Mouse (Mus musculus) frontal cortex, postnatal 10 days (tissue): ENCODE data around the gene Pik3cb.

Experiments
- DNase-seq, 2 experiments: peaks; one replicate each; pipeline ENCODE4 v3.0.0; 2022; ENCODE audit warnings: low spot score in 2 of 2, mixed read lengths in 1 of 2

The Pik3cb gene

DNA sequence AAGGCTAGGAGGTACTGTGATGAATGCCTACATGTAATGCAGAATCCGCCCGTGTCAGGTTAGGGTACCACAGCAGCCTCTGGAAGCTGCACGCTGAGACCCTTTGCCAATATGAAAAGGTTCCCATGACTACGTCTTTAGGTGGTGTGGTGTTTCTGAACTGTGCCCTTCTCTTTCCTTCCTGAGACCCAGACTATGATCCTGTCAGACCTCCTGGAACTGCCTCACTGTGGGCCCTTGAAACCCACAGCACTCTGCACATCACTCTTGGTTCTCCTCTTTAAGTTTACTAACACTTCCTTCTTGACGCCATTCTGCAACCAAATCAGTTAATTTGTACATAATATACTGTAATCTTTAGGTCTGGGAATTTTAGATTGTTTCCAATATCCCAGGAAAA is 58.7 kb downstream of the Pik3cb start:
- no peak for DNase-seq

- DNase-seq: no peak
Measured at GRCm38 (mm10) chr9:99081308-99081707, 59.1 kb downstream of the Pik3cb start.

DNA sequence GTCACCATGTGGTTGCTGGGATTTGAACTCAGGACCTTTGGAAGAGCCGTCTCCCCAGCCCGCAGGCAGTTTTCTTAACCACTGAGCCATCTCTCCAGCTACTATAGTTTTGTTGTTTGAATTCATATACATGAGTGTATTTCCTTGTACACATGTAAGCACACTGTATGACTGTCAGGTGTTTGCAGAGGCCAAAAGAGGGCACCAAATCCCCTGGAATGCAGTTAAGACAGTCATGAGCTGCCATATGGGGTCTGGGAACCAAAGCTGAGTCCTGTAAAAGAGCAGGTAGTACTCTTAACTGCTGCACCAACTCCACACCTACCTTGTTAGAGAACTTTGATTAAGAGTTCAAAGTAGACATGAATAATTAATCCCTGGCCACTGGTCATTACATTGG is 59.8 kb downstream of the Pik3cb start:
- no peak for DNase-seq

DNA sequence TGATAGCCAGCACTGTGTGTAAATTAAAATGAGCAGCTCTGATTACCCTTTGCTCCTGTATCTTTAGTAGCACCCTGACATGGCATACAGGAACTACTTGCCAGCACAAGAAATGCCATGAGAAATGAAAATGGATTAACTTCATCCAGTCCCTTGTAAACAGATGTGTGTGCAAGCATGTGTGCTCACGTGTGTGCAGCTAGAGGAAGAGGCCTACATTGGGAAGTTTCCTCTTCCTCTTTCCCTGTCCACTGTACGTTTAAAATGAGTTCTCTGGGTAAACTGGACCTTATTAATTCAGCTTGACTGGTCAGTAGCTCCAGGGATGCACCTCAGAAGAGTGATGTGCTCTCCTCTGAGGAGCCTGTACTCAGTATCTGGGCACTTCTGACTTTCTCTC is 66.0 kb downstream of the Pik3cb start:
- no peak for DNase-seq

- DNase-seq: no peak
Measured at GRCm38 (mm10) chr9:99072538-99072937, 67.9 kb downstream of the Pik3cb start.

DNA sequence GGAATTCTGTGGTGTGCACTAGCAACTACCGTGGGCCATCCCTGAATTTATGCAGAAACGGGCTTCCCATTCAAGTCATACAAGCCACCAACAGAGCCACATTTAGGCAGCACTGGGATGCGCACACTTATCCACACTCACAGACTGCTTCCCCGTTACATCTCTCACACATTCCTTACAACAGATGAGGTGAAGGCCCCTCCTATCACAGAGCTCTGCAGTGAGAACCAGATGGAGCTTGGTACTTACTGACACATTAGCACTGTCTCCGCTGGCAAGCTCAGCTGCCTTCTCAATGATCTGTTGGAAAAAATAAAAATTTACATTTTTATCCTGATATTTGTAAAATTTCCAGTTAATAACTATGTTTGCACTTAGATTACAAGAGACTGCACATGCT is 75.1 kb downstream of the Pik3cb start:
- no peak for DNase-seq

- DNase-seq: no peak
Measured at GRCm38 (mm10) chr9:99064216-99064615, 76.2 kb downstream of the Pik3cb start.

DNA sequence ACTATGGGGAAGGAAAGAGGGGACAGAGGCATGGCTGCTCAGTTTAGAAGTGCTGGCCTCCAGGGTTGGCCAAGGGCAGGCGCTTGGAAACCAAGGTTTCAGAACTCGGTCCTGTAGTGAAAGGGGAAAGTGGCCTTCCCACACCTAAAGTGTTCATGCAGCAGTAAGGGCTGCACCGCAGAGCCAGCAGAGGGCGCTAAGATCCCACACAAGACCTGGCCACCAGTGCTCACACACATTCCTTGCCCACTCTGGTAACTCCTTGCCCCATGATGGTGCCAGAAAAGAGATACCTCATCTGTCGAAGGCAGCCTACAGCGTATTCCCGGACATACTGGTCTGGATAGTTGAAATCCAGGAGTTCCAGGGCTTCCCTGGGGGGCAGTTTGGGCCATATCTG is 77.9 kb downstream of the Pik3cb start:
- peak; percentile 33 to 76 for DNase-seq

GRCm38 (mm10) chr9:99057751-99058150 is 82.7 kb downstream of the Pik3cb start:
- DNase-seq: no peak

GRCm38 (mm10) chr9:99049760-99050159 is 90.7 kb downstream of the Pik3cb start:
- DNase-seq: no peak

GRCm38 (mm10) chr9:99048724-99049250 is 91.6 kb downstream of the Pik3cb start:
- DNase-seq: no peak

- no peak for DNase-seq
Measured at GRCm38 (mm10) chr9:99044761-99045160, 95.7 kb downstream of the Pik3cb start.

DNA sequence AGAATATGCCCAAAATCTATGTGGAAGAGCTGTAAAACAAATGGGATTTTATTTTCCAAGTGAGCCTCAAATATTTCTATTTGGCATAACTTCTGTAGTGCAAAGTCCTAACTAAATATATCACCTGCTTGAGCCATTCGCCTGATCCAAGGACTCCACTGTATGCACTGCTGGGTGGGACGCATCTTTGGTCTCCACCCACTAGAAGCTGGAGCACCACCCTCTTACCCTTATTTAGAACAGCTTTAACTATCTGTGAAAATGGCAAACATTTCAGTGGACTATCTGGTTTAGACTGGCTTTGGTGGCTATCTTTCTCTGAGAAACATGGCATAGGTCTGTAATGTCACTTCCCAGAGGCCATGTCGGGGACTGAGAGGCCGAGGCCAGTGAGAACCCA is 97.8 kb downstream of the Pik3cb start:
- no peak for DNase-seq

GRCm38 (mm10) chr9:99041994-99042393 is 98.4 kb downstream of the Pik3cb start:
- no peak for DNase-seq

DNA sequence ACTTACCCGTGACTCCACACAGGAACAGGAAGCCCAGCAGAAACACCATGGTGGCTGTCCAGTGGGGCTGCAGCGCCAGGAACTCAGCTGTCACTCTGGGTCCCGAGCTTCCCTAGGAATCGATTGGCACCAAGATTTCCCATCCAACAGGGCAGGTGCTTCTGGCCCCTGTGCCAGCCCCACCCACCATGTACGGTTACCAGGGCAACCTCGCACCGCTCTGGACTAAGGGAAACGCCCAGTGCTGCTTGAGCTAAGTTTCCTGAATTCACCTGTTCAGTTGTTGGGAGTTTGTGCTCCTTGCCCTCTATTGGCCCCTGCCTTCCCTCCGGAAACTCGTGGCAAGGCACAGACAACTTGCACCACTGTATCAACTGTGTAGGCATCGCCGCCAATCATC is 104.8 kb downstream of the Pik3cb start, which contains the start of gene Gm1123:
Gene Gm1123, minus strand, starts transcription at position 141 of the 400 bp plus-strand sequence.
- no peak for DNase-seq

DNA sequence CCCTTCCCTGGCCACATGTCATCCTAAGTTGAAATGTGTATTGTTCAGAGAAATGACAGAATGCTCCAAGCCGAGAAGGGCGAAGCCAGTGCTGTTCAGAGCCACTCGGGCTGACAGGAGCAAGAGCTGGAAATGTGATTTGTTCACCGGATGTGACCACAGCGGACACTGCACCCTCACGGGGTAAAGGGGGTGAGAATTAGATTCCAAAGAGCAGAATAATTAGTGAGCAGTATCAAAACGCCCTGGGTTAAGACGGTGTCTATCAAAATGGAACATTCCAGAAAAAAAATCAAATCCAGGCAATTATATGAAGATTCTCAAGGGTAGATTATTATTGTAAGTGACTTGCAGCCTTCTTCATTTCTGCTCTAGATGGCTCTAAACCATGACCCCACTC is 106.3 kb downstream of the Pik3cb start:
- no peak for DNase-seq

GRCm38 (mm10) chr9:99032031-99032430 is 108.4 kb downstream of the Pik3cb start:
- DNase-seq: no peak

GRCm38 (mm10) chr9:99021751-99022150 is 118.7 kb downstream of the Pik3cb start:
- DNase-seq: no peak

GRCm38 (mm10) chr9:99021166-99021565 is 119.3 kb downstream of the Pik3cb start:
- DNase-seq: no peak

DNA sequence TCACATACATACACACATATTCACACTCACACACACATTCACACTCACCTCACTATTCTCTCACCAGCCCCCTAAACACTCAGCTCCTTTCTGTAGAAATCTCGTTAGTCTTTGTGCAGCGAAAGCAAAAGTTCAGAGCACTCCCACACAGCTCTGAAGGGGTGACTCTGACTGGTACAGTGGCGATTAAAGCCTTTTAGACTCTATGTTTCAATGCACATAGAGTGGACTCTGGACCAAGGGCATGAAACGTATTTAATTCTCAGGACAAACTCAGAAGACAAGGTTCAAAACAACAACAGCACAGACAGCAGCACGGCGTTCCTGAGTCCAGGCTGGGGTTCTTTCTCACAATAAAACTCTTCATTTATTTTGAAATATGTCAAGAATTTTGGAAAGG is 122.7 kb downstream of the Pik3cb start:
- no peak for DNase-seq

DNA sequence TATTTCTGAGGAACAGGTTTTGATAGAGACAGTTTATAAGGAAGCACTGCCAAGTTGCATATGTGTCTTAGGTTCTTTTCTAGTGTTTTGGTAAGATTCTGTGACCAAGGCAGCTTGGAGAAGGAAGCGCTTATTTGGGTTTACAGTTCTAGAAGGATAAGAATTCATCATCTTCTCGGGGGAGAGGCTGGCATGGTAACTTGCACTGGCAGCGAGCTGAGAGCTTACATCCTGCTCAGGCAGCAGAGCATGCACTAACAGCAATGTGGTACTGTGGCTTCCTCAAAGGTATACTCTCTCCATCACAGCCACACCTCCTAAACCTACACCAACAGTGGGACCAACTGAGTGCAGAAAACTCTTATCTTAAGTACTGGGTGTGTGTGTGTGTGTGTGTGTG is 123.7 kb downstream of the Pik3cb start:
- no peak for DNase-seq

DNA sequence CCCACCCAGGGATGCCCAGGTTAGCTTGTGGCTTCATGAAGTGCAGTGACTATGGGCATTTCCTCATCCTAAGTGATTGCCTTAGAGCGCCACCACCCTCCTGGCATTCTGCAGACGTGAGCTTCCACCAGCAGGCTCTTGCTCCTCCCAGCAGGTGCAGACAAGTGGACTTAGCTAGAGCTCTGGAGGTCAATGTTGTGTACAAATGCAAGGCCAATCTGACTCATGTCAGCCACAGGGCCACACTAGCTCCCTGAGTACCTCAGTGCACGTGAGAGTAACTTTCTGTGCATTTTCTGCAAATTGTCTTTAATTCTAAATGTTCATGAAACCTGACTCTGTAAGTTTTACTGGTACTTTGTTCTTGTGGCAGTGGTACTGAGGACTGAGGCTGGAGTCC is 124.1 kb downstream of the Pik3cb start:
- DNase-seq: no peak

DNA sequence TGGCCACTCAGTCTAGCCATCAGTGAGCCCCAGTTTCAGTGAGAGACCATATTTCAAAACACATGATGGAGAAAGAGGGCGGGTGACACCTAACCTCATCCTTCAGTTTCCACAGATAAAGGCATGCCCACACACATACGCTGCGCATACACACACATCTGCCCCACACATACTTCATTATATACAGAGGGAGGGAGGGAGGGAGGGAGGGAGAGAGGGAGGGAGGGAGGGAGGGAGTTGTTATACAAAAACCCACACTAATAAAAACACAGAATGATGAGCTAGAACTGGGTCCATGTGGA is 130.6 kb downstream of the Pik3cb start:
- DNase-seq: no peak

GRCm38 (mm10) chr9:99009069-99009897 is 131.1 kb downstream of the Pik3cb start:
- DNase-seq: no peak
